Mouse (Mus musculus): ENCODE results near the gene Lrrc4.

The Lrrc4 gene

DNA sequence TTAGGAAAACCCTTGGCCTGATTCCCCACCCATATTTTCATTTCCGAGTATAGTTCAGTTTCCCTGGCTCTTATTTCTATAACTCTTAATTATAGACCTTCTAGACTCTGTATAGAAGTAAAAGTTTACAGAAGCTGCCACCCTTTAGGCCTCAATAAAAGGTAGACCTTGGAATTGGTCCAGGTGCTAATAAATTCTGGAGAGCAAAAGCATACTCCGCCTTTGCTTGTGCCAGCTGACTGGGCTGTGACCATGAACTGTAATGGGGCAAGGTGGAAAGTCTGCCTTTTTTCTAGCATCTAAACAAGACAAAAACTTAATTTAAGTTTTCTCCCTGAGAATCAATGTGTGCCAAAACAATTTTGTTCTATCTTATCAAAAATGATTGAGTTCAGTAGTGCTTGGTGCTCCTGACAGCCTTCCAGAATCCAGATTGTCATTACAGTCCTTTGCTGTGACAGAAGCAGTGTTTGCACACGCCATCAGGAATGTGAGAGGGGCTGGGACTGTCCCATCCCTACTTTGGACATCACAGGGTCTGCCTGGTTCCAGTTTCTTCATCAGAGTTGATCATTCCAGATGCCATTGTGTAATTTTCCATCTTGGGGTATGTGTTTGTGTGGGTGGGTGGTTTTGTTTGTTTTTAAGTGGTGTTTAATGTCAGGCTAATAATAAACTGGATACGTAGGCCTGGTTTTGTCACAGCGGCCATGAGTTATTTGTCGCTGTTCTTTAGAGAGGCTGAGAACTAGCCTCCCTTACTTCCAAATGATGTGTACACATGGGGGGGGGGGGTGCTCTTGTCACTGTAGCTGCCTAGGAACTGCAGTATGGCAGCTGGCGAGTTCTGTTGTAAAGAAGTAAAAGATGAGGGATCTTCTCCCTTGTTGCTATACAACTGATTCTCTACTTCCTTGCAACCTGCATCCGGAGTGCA, 149.8 kb downstream of the Lrrc4 start:
- no peak for DNase-seq (ENCODE audit: extremely low spot score, low spot score)

DNA sequence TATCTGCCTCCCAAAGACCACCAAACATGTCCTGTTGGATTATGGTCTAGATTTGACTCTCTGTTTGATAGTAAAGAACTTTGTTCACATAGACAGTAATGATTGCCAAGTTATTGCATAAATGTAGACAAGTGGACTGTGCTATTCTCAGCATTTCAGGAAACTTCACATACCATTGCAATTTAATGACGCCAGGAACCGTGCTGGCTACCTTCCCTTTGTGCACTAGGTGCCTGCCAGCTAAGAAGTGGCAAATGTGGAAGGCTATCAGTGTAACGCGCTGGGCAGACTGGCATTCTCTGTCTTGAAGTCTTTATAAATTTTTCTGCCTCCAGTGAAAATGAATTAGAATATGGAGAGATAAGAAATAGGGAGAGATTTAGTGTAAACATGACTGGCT, 151.0 kb downstream of the Lrrc4 start:
- DNase-seq (ENCODE audit: extremely low spot score, low spot score) = no peak

DNA sequence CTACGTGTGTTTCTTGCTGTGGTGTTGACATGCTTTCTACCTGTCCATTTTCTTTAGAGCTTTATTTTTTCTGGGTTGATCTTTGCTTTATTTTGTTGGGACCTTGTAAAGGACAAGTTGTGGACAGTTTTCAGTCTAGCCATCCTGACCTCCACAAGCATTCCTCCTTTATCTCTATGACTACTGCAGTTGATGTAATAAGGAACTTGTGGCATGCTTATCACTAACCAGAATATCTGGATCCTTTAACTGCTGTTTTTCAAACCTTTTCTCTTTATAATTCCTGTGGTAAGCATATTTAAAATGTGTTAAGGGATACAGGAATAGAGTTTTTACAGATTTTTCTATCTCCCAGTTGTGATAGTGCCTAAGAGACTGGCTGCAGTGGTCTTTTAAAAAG, 152.7 kb downstream of the Lrrc4 start:
- DNase-seq (ENCODE audit: extremely low spot score, low spot score) = no peak

DNA sequence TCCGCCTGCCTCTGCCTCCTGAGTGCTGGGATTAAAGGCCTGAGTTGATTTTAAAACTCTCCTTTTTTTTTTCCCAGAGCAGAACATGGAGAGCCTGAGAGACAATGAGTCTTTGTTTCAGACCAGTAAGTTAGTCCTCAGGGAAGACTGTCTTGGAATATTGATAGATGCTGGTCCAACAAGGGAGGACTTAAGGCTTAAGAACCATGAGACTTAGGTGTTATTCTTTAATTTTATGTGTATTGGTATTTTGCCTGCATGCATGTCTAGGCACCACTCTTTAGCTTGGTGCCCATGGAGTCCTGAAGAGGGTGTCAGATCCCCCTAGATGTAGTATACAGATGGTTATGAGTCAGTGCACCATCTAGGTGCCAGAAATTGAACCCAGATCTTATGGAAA, 156.9 kb downstream of the Lrrc4 start:
- no peak for DNase-seq (ENCODE audit: extremely low spot score, low spot score)

DNA sequence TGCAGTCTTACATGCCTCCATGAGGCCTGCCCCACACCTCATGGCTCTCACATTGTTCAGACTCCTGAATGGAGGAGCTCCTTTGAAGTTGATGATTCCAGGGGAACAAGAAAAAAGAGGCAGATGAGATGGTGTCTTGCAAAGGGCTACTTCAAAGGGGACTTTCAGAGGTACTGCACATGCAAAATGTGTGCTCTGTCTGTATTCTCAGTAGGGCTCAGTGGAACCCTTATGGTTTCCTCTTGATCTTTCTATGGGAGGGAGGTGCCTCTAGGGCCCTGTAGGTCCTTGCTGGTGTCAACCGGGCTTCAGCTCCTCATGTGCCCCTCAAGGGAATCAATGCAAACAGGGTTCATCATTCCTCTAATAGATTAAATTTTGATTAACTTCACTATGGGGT, 159.2 kb downstream of the Lrrc4 start:
- no peak for DNase-seq (ENCODE audit: extremely low spot score, low spot score)

DNA sequence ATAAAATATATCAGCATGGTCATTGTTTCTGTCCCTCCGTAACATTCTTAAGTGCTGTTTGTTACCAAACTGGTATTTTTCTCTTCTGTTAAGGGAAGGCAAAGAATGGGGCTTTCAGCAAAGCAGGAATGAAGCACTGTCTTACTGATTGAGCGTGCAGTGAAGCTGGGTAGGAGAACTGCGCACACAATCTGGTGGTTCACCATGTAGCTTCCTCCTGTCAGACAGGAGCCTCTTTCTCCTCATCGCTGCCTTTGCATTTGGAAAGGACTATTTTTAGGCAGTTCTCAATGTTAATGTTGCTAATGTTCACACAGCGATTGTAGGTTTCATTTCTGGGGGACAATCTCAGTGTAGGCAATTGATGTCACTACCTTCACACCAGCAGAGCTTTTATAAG, 162.3 kb downstream of the Lrrc4 start:
- DNase-seq (ENCODE audit: extremely low spot score, low spot score) = no peak

DNA sequence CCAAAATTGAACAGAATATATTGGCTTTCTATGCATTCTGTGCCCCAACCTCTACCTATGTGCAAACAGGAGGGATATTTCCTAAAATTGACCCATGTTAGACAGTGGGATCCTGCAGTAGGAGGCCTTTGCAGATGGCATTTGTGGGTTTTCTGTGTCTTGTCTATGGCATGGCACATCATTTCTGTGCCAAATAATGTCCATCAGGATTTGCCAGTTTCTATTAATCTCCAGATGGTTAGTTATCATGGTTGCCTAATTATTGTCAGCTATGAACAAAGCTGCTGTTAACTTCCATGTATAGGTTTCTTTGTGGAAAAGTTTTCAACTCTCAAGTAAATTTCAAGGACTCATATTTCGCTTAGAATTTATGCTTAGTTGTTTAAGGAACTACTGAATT, 164.0 kb downstream of the Lrrc4 start:
- no peak for DNase-seq (ENCODE audit: extremely low spot score, low spot score)

DNA sequence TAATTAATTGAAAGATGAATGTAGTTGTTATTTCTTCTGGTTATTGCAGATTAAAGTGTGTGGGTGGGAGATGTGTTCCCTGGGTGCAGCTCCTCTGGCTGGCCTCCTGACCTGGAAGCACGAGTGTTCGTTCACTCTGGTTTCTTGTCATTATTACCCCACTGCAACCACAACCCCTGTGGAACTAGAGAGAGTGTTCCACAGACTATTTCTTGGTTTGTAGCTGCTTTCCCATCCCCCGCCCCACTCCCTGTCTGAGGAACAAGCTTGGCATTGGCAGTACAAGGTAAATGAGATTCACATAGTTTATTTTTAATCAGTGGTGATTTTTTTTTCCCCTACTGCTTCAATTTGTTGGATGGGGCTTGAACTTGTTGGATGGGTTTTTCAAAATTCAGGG, 166.8 kb downstream of the Lrrc4 start:
- DNase-seq (ENCODE audit: extremely low spot score, low spot score) = no peak

DNA sequence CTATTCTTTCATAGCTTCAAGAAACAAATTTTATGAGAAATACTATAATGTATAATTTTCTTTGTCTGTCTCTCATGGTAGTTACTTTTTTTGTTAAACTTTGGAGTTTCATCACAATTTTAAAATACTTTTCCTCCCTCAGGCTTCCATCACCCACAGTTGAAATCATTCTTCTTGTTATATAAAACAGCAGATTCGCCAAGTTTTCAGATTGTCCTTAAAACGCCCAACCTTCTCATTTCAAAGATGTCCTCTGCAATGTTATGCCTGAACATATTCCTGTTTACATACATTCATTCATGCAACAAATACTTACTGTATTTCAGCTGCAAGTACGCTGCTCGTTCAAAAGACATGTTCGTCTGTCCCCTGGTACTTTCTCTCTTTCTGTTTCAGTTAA, 167.9 kb downstream of the Lrrc4 start:
- no peak for DNase-seq (ENCODE audit: extremely low spot score, low spot score)

DNA sequence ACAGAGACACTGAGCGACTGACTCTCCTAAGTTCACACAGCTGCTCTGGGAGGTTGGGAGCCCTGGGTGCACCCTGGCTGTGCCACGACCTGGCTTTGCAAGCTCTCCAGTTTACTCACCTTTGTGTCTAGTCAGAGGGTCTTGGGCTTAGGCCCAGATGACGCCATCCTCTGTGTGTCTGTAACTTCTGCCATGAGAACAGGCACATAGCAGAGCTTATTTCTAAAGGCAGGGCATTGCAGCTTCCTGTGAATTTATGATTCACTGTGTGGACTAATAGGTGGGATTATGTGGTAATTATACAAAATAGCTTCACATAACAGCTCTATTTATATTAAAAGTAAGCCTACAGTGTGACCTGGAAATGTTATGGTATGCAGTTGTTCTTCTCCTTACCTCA, 168.5 kb downstream of the Lrrc4 start:
- DNase-seq (ENCODE audit: extremely low spot score, low spot score) = no peak

DNA sequence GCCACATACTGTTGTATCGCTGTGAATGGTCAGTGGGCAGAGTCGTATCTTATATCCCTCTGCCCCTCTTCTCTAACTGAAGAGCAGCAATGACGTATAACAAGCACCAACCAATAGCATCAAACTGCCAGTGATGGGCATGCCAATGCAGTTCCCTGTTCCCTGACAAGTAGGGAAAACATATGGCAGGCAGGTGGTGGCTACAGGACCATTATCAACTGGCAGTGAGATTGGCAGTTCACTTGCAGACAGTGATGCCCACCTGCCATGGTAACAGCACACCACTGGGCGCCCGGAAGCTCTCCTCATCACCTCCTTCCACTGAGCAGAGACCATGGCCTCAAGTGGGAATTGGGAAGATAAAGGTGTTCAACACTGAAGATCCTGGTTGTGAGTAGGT, 175.0 kb downstream of the Lrrc4 start:
- DNase-seq (ENCODE audit: extremely low spot score, low spot score) = no peak

DNA sequence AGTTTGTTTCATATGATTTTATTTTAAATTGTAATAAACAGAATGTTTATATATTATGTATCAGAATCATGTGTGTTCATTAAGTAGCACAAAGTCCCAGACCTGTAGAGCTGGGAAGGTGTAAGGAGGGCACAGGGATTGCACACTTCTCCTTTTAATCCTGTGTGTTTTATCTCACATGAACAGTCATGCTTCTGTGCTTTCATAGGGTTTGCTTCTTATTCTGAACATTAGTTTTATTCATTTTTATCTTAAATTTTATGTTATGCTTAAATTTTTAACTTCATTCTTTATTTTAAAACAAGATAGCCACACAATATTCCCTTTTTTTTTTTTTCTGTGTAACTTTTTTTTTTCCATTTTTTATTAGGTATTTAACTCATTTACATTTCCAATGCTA, 186.3 kb downstream of the Lrrc4 start:
- no peak for DNase-seq (ENCODE audit: extremely low spot score, low spot score)

DNA sequence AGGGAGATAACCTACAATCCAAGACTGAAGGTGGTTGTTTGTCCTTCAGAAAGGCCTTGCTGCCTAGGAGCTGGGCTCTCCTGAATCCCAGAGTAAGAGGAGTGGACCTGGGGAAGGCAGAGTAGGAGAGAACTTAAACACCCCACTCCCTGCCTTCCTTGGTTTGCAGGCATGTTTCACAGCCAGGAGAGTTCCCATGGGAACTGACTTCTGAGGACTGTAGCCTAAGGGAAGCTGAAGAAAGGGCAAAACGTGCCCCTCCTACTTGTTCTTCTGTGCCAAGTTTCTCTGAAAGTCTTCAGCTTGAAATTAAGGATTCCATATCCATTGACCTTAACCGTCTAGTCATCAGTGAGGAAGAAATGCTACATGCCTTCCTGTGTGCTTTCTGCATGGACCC, 188.6 kb downstream of the Lrrc4 start:
- DNase-seq (ENCODE audit: extremely low spot score, low spot score) = no peak

DNA sequence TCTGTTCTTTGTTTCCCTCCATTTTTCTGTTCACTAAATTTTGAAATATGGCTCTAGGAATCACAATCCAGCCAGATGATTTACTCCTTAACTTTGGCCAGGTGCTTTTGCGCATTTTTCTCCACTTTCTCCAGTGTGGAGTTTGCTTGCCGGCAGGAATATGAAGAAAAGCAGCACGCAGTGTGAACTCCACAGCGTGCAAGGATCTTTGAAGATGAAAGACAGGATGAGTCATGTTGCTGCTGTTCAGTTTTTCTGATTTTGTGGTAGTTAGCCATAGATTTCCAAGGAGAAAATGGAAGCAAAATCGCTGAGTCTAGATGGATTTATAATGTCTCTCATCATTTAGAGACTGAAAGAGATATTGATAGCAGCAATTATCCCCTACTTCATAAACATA, 191.5 kb downstream of the Lrrc4 start:
- DNase-seq (ENCODE audit: extremely low spot score, low spot score) = no peak

DNA sequence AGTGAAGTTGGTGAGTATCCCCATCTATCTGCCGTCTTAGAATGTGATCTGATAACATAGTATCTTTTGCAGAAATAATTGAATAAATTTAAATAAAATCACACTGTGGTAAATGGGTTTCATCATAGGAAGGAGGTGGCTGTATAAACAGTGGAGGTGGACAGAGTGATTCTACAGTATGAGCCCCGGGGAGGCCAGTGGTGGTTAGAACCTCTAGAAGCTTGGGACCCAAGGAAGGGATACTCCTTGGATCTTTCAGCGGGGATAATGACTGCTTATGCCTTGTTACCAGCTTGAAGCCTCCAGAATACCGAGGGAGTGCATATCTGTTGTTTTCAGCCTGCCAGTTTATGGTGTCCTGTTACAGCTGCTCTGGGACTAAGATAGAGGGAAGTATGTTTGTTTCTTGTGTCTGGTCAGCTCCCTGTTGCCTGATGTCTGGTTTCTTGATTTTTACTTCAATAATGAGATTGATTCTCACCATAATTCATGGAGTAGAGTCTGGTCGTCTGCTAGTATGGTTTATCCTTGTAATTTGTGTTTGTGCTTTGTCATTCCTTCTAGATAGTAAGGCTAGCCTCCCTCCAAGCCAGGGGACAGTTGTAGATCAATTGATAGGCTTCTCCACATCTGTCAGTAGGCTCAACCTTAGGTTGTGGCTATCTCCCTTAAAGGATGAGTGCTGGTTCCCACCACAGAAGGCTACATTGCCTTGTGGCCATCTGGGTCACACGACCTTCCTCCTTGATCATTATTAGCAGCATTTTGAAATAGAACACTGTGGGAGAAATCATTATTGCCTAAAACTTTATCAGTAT, 195.8 kb downstream of the Lrrc4 start:
- DNase-seq (ENCODE audit: extremely low spot score, low spot score) = no peak

DNA sequence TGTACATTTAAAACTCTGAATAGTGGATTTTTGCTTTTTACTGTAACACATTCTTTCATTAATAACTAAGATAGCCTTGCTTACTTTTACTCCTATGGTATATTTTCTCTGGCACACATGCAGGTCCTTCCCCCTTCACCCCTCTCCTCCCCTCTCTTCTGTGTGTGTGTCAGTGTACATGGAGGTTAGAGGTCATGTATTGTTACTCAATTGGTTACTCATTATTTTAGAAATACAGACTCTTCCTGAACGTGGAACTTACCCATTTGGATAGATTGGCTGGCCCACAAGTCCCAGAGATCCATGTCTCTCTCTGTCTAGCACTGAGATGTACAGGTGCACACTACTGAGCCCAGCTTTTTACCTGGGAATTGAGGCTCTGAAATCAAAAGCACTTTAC, 196.5 kb downstream of the Lrrc4 start:
- DNase-seq (ENCODE audit: extremely low spot score, low spot score) = no peak

DNA sequence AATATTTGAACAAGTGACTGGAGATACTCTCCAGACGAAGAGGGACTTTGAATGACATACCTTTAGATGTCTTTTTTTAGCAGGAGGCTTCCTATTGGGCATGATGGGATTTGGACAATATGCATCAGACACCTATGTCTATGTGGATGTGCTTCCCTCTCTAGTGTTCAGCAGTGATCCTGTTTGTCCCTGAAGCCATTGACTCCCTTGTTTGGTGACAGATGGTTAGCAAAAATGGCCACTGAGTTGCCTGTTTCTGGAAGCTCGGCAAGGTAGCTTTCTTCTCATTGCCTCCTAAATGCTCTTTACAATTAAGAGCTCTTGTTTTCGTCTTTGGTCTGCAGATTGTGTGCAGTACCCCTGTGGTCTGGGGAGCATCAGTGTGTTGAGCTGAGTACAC, 197.9 kb downstream of the Lrrc4 start:
- DNase-seq (ENCODE audit: extremely low spot score, low spot score) = no peak

DNA sequence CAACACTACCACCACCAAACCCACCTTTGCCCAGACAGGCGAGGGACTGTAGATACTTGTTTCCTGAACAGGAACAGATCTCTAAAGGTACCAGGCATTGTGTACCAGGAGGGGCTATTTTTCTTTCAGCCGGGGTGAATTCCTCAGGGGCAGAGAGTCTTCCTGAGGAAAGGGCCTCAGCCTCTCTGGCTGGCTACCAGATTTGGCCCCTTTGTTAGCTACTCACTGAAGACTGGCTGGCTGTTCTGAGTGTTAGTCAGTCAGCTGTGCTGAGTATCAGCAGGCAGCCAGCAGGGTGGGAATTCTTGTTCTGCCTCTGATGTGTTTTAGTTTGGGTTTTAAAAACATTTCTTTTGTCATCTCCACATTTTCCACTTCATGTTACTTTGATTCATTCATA, 198.4 kb downstream of the Lrrc4 start:
- no peak for DNase-seq (ENCODE audit: extremely low spot score, low spot score)

DNA sequence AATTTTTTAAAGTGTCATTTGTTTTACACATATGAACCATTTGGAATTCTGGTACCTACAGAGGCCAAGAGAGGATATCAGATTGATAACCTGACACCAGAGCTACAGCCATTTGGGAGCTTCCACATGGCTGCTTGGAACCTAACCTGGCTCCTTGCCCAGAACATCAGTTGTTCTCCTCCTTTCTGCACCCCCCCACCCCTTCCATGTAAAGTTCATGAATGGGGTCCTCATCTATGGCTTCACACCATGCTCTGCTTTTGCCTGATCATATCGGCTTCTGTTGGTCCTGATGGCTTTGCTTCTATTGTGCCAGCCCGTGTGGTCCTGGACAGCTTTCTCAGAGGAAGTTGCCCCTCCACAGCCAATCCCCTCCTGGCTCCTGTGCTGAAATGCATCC, 200.6 kb downstream of the Lrrc4 start:
- DNase-seq (ENCODE audit: extremely low spot score, low spot score) = no peak

DNA sequence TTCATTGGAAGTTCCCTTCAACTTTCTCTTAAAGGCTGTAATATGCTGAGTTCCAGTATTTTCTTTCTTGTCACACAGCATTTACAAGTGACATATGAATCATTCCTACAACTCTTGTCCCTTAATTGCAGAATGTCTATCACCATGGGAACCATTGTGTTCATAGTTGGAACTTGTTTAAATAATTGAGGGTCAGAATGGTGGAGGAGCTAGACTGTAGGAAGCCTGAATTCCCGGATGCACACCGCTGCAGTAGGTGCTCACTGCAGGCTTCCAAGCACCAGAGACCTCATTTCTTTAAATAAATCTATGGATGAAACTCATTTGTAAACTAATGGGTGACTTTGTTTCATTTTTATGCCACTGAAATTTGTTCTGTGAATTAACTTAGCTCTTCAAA, 201.7 kb downstream of the Lrrc4 start:
- no peak for DNase-seq (ENCODE audit: extremely low spot score, low spot score)

DNA sequence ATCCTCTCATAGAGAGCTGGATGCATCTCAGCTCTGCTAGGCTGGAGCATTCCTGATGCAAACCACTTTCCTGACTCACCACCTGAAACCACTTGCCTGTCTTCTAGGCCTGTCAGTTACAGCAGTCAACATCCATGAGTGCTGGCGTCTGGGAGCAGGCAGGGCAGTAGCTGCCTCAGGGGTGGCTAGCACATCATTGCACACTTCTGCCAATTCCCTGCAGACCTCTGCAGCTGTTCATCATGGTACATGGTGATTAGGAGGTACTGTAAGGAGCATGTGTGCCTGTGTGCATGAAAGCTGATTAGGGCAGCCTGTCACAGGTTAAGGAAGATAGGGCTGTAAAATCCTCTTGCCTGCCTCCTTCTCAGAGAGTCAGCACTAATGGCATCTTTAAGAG, 203.1 kb downstream of the Lrrc4 start:
- no peak for DNase-seq (ENCODE audit: extremely low spot score, low spot score)

DNA sequence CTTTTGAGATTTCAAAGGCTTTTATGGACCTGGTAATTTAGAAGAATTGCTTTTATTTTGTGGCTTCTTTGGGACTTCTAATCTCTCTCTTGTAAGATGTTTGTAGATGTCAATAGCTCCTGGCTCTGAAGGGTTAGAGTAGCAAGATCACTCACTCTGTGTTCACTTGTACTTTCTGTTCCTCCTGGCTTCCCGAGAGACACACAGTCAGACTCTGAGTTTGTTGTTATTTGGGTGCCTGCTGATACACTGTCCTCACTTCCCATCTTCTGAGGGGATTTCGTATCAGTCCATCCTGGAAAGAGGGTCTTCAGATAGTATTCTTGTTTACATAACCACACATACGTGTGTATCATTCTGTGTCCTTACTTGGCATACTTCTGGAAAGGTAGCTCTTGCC, 208.6 kb downstream of the Lrrc4 start:
- no peak for DNase-seq (ENCODE audit: extremely low spot score, low spot score)

DNA sequence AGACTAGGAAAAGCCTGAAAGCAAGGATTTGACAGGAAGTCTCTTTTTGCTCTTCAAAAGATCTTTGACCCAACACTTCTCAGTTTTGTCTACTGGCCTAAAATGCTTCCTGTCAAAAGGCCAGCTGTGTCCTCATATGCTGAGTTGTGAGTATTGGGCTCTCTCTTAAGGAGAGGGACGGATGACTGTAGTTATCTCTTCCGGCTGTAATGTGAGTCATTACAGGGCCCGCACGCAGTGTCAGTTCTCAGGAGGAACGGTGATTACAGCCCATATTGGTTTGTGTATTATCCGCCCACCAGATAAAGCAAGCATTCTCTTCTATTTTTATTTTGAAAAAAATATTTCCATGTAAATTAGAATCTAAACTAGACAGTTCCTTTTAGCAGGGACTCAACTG, 209.0 kb downstream of the Lrrc4 start:
- DNase-seq (ENCODE audit: extremely low spot score, low spot score) = no peak
